Mouse (Mus musculus): ENCODE results near the gene Lrrc51.

The Lrrc51 gene

DNA sequence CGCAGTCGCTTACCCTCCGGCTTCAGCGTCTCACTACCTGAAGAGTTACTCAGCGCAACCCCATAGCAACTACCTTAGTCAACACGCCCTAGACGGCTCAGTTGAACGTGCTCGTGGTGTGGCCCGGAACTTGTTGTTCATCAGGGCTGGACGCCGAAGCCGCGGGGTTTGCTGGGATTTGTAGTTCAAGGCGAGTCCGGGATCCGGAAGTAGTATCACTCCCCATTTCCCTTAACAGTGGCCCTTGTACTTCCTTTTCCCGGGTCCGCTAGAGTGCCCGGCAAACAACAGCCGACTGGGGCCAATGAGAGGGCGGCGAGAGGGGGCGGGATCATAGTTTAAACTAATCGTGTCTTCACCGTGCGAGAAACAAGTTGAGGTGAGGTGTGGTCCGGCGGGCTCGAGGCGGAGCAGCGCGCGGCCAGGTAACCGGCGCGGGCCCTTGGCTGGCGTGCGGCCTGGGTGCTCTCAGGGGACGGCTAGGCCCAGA is at the start of gene Lrrc51, which contains the start of gene Numa1:
TSS of gene Lrrc51 (minus strand) at position 145 of the 490 bp plus-strand sequence.
TSS of gene Numa1 (plus strand) at position 361 of the 490 bp plus-strand sequence.
- in situ Hi-C loops (cut with MboI; ENCODE audit: low pct_unique_long_range_greater_than_20kb in 1 of 2, low sequenced_read_pairs in 2 of 2, unreplicated experiment in 1 of 2) = no loop called here

DNA sequence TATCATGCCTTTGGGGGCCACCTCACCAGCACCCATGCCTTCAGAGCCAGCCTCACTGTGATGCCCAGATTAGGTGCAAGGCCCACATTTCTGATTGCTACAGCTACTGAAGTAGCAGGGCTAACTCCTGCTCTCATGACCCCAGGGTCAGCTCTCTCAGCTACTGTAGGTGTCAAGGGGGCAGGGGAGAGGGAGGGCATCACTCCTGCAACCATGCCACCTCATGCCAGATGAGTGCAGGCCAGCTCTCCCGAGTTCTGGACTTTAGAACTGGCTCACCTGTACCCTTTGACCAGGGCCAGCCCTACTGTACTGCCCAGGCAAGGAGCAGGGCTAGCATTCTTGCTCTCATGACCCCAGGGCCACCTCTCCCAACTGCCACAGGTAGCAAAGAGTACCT is 49.0 kb upstream of the Lrrc51 start:
- in situ Hi-C loops (cut with MboI; ENCODE audit: low pct_unique_long_range_greater_than_20kb in 1 of 2, low sequenced_read_pairs in 2 of 2, unreplicated experiment in 1 of 2) = no loop called here

DNA sequence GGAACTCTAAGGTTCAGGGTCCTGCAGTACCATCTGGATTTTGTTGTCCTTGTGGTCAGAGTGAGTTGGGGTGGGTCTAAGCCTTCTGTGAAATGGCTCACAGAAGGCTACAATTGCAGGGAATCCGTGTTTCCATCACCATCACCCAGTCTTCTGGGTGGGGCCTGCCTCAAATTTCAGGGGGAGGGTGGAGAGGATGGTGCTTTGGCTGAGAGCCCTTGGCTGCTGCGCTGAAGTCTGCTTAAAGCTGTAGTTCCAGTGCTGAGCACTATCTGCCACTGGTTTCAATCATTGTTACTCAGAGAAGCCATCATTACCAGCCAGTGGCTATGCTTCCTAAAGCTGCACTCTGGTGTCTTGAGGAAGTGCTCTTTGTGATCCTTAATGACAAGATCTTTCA is 40.8 kb upstream of the Lrrc51 start:
- in situ Hi-C loops (cut with MboI; ENCODE audit: low pct_unique_long_range_greater_than_20kb in 1 of 2, low sequenced_read_pairs in 2 of 2, unreplicated experiment in 1 of 2) = no loop called here

DNA sequence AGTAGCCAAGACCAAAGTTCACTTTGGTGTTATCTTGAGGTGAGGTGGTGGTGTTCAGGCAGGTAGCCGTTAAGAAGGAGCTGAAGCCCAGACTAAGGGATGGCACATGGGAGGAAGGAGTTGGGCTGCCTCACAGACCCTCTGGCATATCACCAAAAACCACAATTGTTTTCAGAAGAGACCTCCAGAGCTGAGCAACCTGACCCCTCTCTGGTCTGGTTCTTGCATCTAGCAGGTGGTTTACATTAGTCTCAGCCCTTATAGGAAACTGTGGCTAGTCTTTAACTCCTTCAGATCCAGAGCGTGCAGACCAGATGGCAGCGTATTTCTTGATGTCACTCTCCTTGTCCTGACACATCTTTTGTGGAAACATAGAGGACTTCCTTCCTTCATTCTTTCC is 40.0 kb upstream of the Lrrc51 start:
- in situ Hi-C loops (cut with MboI; ENCODE audit: low pct_unique_long_range_greater_than_20kb in 1 of 2, low sequenced_read_pairs in 2 of 2, unreplicated experiment in 1 of 2) = no loop called here

DNA sequence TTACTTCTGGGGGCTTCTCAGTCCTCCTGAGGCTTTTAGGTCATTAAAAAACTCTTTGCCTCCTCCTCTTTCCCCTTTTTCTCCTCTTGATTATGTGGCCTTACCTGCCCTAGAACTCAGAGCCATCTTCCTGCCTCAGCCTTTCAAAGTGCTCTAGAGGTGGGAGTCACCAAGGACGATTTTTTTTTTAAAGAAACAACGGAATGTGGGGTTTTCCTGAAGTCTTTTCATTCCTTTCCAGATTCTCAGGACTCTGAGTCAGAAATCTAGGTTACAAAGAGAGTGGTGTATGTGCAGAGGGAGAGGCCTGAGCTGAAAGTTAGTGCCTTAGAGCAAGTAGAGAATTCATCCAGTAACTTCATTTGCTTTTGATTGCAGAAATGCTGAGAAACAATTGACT is 38.0 kb upstream of the Lrrc51 start:
- in situ Hi-C loops (cut with MboI; ENCODE audit: low pct_unique_long_range_greater_than_20kb in 1 of 2, low sequenced_read_pairs in 2 of 2, unreplicated experiment in 1 of 2) = no loop called here

DNA sequence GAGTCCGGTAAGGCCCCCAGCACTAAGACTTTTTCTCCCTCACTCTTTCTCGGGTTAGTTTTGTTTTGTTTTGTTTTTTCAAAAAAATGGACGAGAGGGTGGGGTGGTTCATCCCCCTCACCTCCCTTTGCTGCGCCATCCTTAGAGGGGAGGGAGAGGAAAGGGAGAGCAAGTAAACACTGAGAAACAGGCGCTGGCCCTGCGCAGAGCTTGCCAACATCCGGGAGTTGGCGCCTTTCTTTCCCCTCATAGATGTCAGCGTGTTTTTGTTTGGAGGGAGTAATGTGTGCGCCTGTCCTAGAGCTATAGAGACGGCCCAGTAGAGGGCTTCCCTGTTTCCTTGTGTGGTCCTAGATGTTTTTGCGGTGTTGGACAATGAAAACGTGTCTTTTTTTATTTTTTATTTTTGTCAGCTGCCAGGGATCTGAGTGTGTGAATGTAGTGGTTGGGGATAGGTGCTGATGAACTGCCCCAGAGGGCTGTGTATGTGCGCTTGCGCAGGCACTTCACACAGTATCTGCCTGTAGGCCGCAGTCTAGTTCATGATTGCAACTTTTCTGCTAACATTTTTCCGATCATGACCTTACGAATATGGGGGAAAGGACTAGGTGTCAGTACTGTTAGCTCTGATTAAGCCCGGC is 37.2 kb upstream of the Lrrc51 start:
- in situ Hi-C loops (cut with MboI; ENCODE audit: low pct_unique_long_range_greater_than_20kb in 1 of 2, low sequenced_read_pairs in 2 of 2, unreplicated experiment in 1 of 2) = no loop called here

DNA sequence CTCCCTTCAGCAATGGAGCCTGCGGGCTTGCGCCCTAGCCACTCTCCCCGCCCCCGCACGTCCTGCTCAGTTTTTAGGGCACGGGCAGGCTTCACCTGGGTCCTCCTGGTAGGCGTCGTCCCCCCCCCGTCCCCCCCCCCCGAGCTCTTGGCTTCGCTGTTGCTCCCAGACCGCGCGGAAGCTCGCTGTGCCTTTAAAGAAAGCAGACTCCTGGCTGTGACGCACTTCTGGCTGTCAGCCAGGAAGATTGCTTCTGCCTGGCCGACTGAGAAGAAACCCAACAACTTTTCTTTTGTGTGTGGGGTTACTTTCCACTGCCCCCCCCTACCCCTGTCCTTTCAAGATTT is 36.7 kb upstream of the Lrrc51 start:
- in situ Hi-C loops (cut with MboI; ENCODE audit: low pct_unique_long_range_greater_than_20kb in 1 of 2, low sequenced_read_pairs in 2 of 2, unreplicated experiment in 1 of 2) = no loop called here

DNA sequence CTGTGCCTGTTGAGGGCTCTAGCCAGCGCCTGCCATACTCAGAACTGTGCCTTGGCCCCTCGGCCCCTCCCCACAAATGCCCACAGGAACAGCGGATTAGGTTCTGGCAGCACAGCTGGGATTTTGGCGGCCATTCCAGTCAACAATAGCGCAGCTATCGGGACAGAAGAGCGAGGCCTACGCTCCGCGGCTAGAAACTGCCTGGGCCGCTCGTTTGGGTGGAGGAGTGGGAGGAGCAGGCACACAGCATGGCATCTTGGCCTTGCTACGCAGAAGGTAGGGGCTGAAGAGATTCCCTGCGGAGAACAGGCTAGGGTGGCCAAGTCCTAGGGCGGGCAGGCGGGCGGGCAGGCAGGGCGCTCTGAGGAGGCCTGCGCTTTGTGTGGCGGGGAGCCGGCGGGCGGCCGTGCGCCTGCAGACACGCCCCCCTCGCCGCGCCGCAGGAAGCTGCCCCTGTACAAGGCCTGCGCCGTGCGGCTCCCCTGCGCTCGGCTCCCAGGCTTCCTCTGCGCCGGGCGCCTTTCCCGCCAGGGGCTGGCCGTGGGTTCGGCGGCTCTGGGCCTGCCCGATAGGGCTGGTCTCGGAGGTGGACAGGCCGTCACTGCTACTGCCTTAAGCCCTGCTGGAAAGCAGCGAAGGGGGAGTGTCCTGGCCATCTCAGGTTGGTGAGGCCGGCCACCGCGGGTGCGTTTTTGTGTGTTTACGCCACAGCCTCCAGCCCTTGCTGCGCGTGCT is 36.2 kb upstream of the Lrrc51 start:
- in situ Hi-C loops (cut with MboI; ENCODE audit: low pct_unique_long_range_greater_than_20kb in 1 of 2, low sequenced_read_pairs in 2 of 2, unreplicated experiment in 1 of 2) = no loop called here

DNA sequence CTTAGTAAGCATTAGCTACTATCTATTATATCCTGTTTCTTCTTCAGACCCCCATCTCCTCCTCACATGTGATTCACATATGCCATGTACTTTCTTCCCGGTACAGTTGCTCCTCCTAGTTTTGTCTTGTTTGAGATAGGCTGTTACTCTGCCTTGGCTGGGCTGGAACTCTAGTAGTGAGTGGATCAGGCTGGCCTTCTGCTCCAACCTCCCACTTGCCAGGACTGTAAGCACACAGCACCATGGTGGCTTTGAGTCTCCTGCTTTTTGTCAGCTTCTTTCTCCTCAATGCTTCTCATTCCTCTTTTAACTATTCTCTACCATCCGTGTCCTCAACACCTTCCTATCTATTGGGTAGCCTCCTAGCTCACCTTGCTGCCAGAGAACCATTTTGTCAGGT is 35.1 kb upstream of the Lrrc51 start:
- in situ Hi-C loops (cut with MboI; ENCODE audit: low pct_unique_long_range_greater_than_20kb in 1 of 2, low sequenced_read_pairs in 2 of 2, unreplicated experiment in 1 of 2) = no loop called here

DNA sequence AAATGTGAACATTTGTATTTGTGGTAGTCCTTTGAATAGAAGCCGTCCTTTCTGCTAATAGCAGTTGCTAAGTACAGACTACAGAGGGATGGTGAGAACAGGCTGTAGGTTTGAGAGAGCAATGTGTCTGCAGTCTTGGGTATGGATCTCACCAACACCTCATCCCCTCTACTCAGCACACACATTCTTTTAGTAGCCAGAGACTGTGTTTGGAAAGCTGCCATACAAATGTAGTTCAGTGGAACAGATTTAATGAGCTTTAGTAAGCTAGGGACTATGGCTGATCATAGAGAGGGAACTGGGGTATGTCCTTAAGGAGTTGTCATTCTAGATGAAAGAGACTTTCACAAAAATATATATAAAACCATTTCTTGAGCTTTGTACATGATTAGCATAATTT is 33.6 kb upstream of the Lrrc51 start:
- in situ Hi-C loops (cut with MboI; ENCODE audit: low pct_unique_long_range_greater_than_20kb in 1 of 2, low sequenced_read_pairs in 2 of 2, unreplicated experiment in 1 of 2) = no loop called here

DNA sequence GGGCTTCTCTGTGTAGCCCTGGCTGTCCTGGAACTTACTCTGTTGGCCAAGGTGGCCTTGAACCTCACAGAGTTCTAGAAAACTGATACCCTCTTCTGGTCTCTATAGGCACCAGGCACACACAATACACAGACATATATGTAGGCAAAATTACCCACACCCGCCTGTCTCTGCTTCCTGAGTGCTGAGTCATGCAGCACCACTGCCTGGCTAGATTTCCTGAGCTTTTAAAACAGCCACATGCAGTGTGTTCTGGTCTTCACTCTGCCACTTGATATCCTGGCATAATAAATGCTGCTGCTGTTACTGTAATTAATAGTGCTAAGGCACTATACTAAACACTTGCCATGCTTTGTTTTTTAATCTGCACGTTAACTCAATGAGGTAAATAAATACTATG is 31.9 kb upstream of the Lrrc51 start:
- in situ Hi-C loops (cut with MboI; ENCODE audit: low pct_unique_long_range_greater_than_20kb in 1 of 2, low sequenced_read_pairs in 2 of 2, unreplicated experiment in 1 of 2) = no loop called here

DNA sequence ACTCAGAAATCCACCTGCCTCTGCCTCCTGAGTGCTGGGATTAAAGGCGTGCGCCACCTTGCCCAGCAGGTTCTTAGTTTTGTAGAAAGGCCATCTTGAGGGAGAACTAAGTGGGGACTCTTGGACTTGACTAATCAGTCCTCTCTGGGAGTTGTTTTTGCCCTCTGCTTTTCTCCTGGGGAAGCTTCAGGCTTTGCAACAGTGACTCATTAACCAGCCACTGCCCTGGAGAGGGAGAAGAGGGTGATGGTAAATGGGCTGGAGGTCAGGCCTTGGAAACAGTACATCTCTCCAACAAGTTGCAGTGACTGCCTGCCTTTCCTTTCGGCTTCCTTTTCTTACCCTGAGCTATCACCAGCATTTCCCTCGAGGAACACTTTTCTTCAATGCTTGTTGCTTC is 30.9 kb upstream of the Lrrc51 start:
- in situ Hi-C loops (cut with MboI; ENCODE audit: low pct_unique_long_range_greater_than_20kb in 1 of 2, low sequenced_read_pairs in 2 of 2, unreplicated experiment in 1 of 2) = no loop called here

DNA sequence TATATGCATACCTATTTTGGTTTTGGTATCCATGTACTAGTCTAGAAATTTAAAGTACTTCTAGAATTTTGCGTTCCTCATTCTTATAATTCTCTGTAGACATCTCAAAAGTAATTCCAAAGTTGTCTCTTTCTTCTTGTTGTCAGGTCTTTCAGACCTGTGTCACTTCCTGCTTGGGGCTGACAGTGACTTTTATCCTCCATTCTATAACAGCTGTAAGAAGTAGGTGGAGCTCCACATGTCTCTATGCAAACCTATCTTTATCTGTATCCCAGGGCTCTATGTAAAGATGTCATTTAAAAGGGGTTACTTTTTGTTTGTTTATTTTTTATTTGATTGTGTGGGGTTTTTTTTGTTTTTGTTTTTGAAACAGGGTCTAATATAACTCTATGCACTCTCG is 29.9 kb upstream of the Lrrc51 start:
- in situ Hi-C loops (cut with MboI; ENCODE audit: low pct_unique_long_range_greater_than_20kb in 1 of 2, low sequenced_read_pairs in 2 of 2, unreplicated experiment in 1 of 2) = no loop called here

DNA sequence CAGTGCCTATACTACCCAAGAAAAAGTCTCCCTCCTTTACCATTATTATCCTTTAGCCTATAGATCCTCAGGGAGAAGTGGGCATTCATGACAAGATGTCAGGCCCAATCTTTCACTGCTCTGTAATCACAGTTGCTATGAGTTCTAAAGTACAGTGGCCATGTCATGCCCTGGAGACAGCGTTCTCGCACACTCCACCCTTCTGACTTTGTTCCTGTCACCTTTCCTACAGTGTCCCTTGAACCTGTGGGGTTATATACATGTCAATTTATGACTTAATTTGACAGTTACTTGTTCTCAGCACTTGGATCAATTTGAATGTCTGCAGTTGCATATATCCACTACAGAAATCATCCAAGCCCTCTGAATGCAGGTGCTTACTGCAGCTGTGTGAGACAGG is 29.1 kb upstream of the Lrrc51 start:
- in situ Hi-C loops (cut with MboI; ENCODE audit: low pct_unique_long_range_greater_than_20kb in 1 of 2, low sequenced_read_pairs in 2 of 2, unreplicated experiment in 1 of 2) = no loop called here

DNA sequence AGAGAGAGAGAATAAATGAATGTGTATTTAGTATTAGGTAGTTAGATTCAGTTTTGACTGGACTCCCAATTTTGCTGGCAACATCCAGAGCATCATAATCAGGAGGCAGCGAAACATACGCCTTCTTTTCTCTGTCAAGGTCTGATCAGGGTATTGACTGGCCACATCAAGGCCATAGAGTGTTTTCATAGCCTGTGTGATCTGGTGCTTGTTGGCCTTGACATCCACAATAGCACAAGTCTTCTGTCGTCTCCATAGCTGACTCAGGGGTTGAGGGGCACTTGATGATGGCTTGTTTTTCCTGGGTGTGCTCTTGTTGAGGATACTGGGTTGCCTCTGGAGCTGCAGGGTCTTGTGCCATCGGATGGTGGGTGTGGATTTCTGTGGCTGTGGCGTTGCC is 23.2 kb upstream of the Lrrc51 start:
- in situ Hi-C loops (cut with MboI; ENCODE audit: low pct_unique_long_range_greater_than_20kb in 1 of 2, low sequenced_read_pairs in 2 of 2, unreplicated experiment in 1 of 2) = no loop called here

DNA sequence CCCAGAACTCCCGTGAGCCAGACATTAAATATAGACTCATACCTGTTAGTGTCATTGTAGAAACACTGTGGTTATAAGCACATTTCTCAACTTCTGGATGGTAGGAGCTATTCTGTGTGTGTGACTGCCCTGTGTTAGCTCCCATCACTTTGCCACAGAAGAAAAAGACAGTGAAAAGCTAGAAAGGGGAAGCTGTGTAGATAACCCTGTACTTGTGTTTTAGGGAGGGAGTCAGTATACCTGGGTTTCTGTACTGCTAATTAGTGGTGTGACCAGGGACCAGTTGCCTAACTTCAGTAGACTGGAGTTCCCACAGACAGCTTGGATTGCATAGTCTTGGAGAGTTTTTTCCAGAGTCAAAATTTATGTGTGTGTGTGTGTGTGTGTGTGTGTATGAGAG is 22.8 kb upstream of the Lrrc51 start:
- in situ Hi-C loops (cut with MboI; ENCODE audit: low pct_unique_long_range_greater_than_20kb in 1 of 2, low sequenced_read_pairs in 2 of 2, unreplicated experiment in 1 of 2) = no loop called here

DNA sequence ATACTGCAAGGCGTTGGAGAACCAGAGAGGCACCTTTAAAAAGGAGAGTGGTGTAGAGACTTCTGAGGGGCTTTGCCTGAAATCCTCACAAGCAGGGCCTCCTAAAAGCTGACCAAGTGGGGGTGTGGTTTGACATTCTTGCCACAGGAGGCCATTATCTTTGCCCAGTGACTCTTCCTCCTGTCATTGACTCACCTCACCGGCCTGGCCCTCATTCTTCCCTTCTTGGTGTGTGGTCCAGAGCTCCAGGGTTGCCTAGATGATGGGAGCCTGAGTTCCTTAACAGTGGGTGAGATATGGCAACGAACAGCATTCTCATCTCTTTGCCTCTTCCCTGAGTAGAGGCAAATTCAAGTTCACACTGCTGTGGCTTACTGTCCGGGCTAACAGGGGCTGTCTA is 22.2 kb upstream of the Lrrc51 start:
- in situ Hi-C loops (cut with MboI; ENCODE audit: low pct_unique_long_range_greater_than_20kb in 1 of 2, low sequenced_read_pairs in 2 of 2, unreplicated experiment in 1 of 2) = no loop called here

DNA sequence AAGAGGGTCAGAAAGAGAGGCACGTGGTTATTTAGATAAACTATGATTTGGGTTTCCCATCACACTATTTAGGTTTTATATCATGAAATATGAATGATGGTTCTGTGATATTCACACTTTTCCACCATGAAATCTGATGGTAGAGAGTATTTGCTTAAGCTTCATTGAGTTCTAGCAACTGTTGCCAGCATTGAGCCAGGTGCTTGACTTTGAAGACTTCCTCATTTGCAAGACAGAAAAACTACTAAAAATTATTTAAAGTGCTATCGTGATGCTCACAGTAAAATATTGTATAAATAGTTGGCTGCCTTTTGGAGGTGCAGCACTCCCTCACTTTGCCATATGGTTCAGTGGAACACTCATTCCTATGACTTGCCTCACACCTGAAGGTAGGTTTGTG is 21.6 kb upstream of the Lrrc51 start:
- in situ Hi-C loops (cut with MboI; ENCODE audit: low pct_unique_long_range_greater_than_20kb in 1 of 2, low sequenced_read_pairs in 2 of 2, unreplicated experiment in 1 of 2) = no loop called here

DNA sequence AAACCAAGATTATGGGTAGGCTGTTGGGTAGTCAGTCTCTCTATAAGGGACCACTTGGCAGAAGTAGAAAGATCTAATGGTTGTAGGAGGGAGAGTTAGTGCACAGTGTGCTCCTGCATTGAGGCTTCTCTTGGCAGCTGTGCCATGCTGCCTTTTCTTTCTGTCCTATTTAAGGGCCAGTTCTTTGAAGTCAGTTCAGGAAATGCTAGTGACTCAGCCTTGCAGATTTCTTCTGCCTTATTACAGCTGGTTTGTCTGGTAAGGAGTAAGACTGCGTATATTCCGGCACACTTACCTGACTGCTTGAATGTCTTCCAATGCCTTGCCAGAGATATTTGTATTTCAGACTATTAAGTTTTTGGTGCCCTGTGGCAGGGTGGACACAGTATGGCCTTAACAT is 20.5 kb upstream of the Lrrc51 start:
- in situ Hi-C loops (cut with MboI; ENCODE audit: low pct_unique_long_range_greater_than_20kb in 1 of 2, low sequenced_read_pairs in 2 of 2, unreplicated experiment in 1 of 2) = no loop called here

DNA sequence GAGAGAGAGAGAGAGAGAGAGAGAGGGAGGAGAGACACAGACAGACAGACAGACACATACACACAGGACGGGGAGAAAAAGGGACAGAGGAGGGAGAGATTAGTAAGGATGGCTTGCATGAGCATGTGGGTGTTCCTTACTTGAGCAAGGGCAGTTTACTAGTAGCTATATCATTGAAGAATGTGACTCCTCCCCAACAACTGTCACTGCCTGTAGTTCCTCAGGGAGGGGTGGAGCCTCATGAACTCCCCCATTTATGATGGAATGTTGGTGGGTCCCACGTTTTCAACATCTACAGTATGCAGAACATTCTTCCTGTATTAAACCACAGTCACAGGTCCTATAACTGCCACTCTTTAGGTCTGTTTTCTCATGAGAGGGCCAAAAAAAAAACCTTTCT is 18.4 kb upstream of the Lrrc51 start:
- in situ Hi-C loops (cut with MboI; ENCODE audit: low pct_unique_long_range_greater_than_20kb in 1 of 2, low sequenced_read_pairs in 2 of 2, unreplicated experiment in 1 of 2) = no loop called here
